ENCODE assay signal across 27 mouse cellular contexts in the genomic region with DNA sequence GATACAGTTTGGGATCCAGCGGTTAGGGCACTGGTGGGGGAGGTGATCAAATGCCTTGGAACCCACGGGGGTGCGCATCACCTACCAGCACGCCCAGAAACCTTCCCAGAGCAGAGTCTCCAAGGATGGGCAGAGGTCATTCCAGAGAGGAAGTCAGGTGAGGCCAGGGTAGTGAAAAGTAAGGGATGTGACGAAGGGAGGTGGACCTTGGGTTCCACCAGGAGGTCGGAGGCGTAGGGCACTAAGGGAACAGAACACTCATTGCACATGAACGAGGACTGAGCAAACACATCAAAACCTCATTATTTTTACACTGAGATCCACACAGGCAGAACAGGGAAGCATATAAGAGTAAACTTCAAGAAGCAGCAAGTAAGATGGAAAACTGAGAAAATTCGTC. TPM values are rescaled to one million over a fixed set of nuclear protein-coding genes. Genes with fewer than 3 reads are reported as not detected.
A peak's percentile ranks its signal among the peaks of the same experiment; 100 is the strongest.
DNase-seq lines count a peak whose midpoint lies in the region; ATAC-seq and TF ChIP-seq lines count a peak whose summit lies in the region.
"Had no signal": no experiment of that assay in that cellular context is flagged by ENCODE, and none has a peak within 500 bp of the region (broad histone marks: within the 10 kb centered on the region; RNA-seq: fewer than 3 reads in every experiment).

No protein-coding gene starts in this region.

- DNase-seq in liver, embryonic 13.5 days: no peak
- no peak for DNase-seq in liver, embryonic 11.5 days (ENCODE audit: low spot score)
- peak; percentile 54 for DNase-seq in midbrain, embryonic 11.5 days (ENCODE audit: low spot score, missing footprints)
- DNase-seq in midbrain, embryonic 10.5 days (ENCODE audit: low spot score): no peak
- no peak for DNase-seq in stomach, postnatal 0 days (ENCODE audit: low spot score)
- DNase-seq: adrenal gland, adult 2 months; adrenal gland, adult 8-10 months; adrenal gland, postnatal 10 days; adrenal gland, postnatal 14 days; adrenal gland, postnatal 25 days; adrenal gland, postnatal 36 days; B cell, adult 2 months; cerebellum, adult 11 months; cerebellum, adult 11-12 months; cerebellum, adult 18-20 months had no signal

- H3K27ac ChIP-seq in liver, embryonic 13.5 days: no peak overlapping the region
- H3K27ac ChIP-seq in liver, embryonic 11.5 days (ENCODE audit: low read depth, low read length): no peak overlapping the region
- H3K27ac ChIP-seq in midbrain, embryonic 11.5 days (ENCODE audit: low read depth, low read length): no peak overlapping the region
- no peak overlapping the region for H3K27ac ChIP-seq in midbrain, embryonic 10.5 days (replicated peaks)
- no peak overlapping the region for H3K27ac ChIP-seq in stomach, postnatal 0 days (replicated peaks)

- no peaks in the 10 kb centered on the region for H3K9me3 ChIP-seq in liver, embryonic 13.5 days (replicated peaks)
- no peaks in the 10 kb centered on the region for H3K9me3 ChIP-seq in liver, embryonic 11.5 days (ENCODE audit: control insufficient read depth, low read length)
- no peaks in the 10 kb centered on the region for H3K9me3 ChIP-seq in midbrain, embryonic 11.5 days (ENCODE audit: control insufficient read depth, low read length)
- no peaks in the 10 kb centered on the region for H3K9me3 ChIP-seq in midbrain, embryonic 10.5 days (replicated peaks)
- no peaks in the 10 kb centered on the region for H3K9me3 ChIP-seq in stomach, postnatal 0 days (ENCODE audit: control insufficient read depth, low read length)

- no peak for TF ChIP-seq CTCF in stomach, postnatal 0 days (IDR thresholded peaks at IDR 0.05; ENCODE audit: low read depth)

- no peak overlapping the region for H3K4me2 ChIP-seq in liver, embryonic 13.5 days
- H3K4me2 ChIP-seq in liver, embryonic 11.5 days: no peak overlapping the region
- no peak overlapping the region for H3K4me2 ChIP-seq in midbrain, embryonic 11.5 days
- no peak overlapping the region for H3K4me2 ChIP-seq in stomach, postnatal 0 days (replicated peaks; ENCODE audit: low read depth)

- H3K36me3 ChIP-seq in liver, embryonic 13.5 days: no peaks in the 10 kb centered on the region
- no peaks in the 10 kb centered on the region for H3K36me3 ChIP-seq in liver, embryonic 11.5 days (ENCODE audit: control insufficient read depth, insufficient read depth, low read length)
- no peaks in the 10 kb centered on the region for H3K36me3 ChIP-seq in midbrain, embryonic 11.5 days (ENCODE audit: control insufficient read depth, insufficient read depth, low read length)
- no peaks in the 10 kb centered on the region for H3K36me3 ChIP-seq in midbrain, embryonic 10.5 days
- H3K36me3 ChIP-seq in stomach, postnatal 0 days (ENCODE audit: control insufficient read depth, insufficient read depth, low read length): no peaks in the 10 kb centered on the region
- H3K36me3 ChIP-seq: G1E had no signal

- peak overlapping the region; percentile 29; the same call in 1 of the 2 replicates for H3K9ac ChIP-seq in liver, embryonic 13.5 days
- no peak overlapping the region for H3K9ac ChIP-seq in liver, embryonic 11.5 days (ENCODE audit: low read depth, low read length)
- H3K9ac ChIP-seq in midbrain, embryonic 11.5 days (ENCODE audit: low read length): no peak overlapping the region
- H3K9ac ChIP-seq in stomach, postnatal 0 days (ENCODE audit: low read length): no peak overlapping the region

- TF ChIP-seq EP300 in stomach, postnatal 0 days (optimal IDR thresholded peaks at IDR 0.05): no peak

- H3K4me1 ChIP-seq in liver, embryonic 13.5 days (replicated peaks): peaks cover 14% of the 10 kb centered on the region
- H3K4me1 ChIP-seq in liver, embryonic 11.5 days (replicated peaks; ENCODE audit: control insufficient read depth, insufficient read depth, low read length): no peaks in the 10 kb centered on the region
- H3K4me1 ChIP-seq in midbrain, embryonic 11.5 days (ENCODE audit: control insufficient read depth, insufficient read depth, low read length): peaks cover 3% of the 10 kb centered on the region; the same call in 1 of the 2 replicates
- peaks cover 10% of the 10 kb centered on the region for H3K4me1 ChIP-seq in midbrain, embryonic 10.5 days
- H3K4me1 ChIP-seq in stomach, postnatal 0 days (replicated peaks; ENCODE audit: control insufficient read depth, insufficient read depth): no peaks in the 10 kb centered on the region

- ATAC-seq in liver, embryonic 13.5 days (ENCODE audit: low read depth): no peak
- no peak for ATAC-seq in liver, embryonic 11.5 days (replicated peaks; ENCODE audit: low FRiP score)
- ATAC-seq in midbrain, embryonic 11.5 days (ENCODE audit: low FRiP score): no peak
- peak; percentile 54; the same call in 1 of the 2 replicates for ATAC-seq in stomach, postnatal 0 days (ENCODE audit: low FRiP score, low TSS enrichment)
- ATAC-seq in erythroid progenitor cell, adult 5-6 weeks (replicated peaks; ENCODE audit: low FRiP score, poor library complexity, severe bottlenecking): no peak
- ATAC-seq: activated CD4-positive, CD25-positive, alpha-beta regulatory T cell, adult 4 months; CD4-positive, CD25-positive, alpha-beta regulatory T cell, adult 4 months; Patski had no signal

- 0 out of 2 replicates have a peak, but pooled peaks cover 4% of the 10 kb centered on the region for H3K27me3 ChIP-seq in liver, embryonic 13.5 days
- 0 out of 2 replicates have a peak, but pooled peaks cover 2% of the 10 kb centered on the region for H3K27me3 ChIP-seq in liver, embryonic 11.5 days (replicated peaks; ENCODE audit: control insufficient read depth, insufficient read depth, low read length)
- H3K27me3 ChIP-seq in midbrain, embryonic 11.5 days (ENCODE audit: control insufficient read depth, insufficient read depth, low read length): no peaks in the 10 kb centered on the region
- no peaks in the 10 kb centered on the region for H3K27me3 ChIP-seq in midbrain, embryonic 10.5 days (ENCODE audit: low read depth, poor library complexity, severe bottlenecking)
- H3K27me3 ChIP-seq in stomach, postnatal 0 days (ENCODE audit: control insufficient read depth, insufficient read depth, low read length): no peaks in the 10 kb centered on the region
- H3K27me3 ChIP-seq: Patski had no signal

- no peak overlapping the region for H3K4me3 ChIP-seq in liver, embryonic 13.5 days (replicated peaks)
- H3K4me3 ChIP-seq in liver, embryonic 11.5 days (ENCODE audit: low read depth, low read length): no peak overlapping the region
- H3K4me3 ChIP-seq in midbrain, embryonic 11.5 days (ENCODE audit: low read depth, low read length): no peak overlapping the region
- H3K4me3 ChIP-seq in midbrain, embryonic 10.5 days: no peak overlapping the region
- H3K4me3 ChIP-seq in stomach, postnatal 0 days (ENCODE audit: low read depth, low read length): no peak overlapping the region

- WGBS in liver, embryonic 13.5 days (ENCODE audit: insufficient replicate concordance): 74% methylated on average over 9 of the region's 9 CpGs
- 82% methylated on average over 9 of the region's 9 CpGs for WGBS in liver, embryonic 11.5 days
- 85% methylated on average over 9 of the region's 9 CpGs for WGBS in midbrain, embryonic 11.5 days
- 86% methylated on average over 9 of the region's 9 CpGs for WGBS in midbrain, embryonic 10.5 days
- WGBS in stomach, postnatal 0 days: 76% methylated on average over 9 of the region's 9 CpGs

RNA-seq across cellular contexts. Expression of a gene that starts 6.8 kb away (rescaled TPM):
- polyA plus RNA-seq in liver, embryonic 13.5 days (2015; fragmentation: Nextera tagmentation; extraction: Ambion mirVana): not detected in 2 replicates
- not detected in 2 replicates for polyA plus RNA-seq in liver, embryonic 11.5 days (2014; fragmentation: Nextera tagmentation; extraction: Ambion mirVana)
- polyA plus RNA-seq in midbrain, embryonic 11.5 days (2014; fragmentation: Nextera tagmentation; extraction: Ambion mirVana): not detected in 2 replicates
- polyA plus RNA-seq in midbrain, embryonic 10.5 days (2016; fragmentation: Nextera tagmentation; extraction: Ambion mirVana): not detected in 2 replicates
- not detected in 2 replicates for polyA plus RNA-seq in stomach, postnatal 0 days (2015; fragmentation: Nextera tagmentation; extraction: Ambion mirVana)
- total RNA-seq in erythroid progenitor cell, adult 5-6 weeks (2015; ENCODE audit: low replicate concordance): not detected in 2 replicates
- not detected in 2 replicates for total RNA-seq in erythroid progenitor cell, adult 5-6 weeks (2017; ENCODE audit: low replicate concordance)
- total RNA-seq: adrenal gland, adult 18-20 months; adrenal gland, adult 2 months; adrenal gland, adult 8-10 months; adrenal gland, postnatal 10 days; adrenal gland, postnatal 14 days; adrenal gland, postnatal 25 days; adrenal gland, postnatal 36 days; adrenal gland, postnatal 4 days; CH12.LX; ES-E14; G1E; MEL had no signal
- polyA plus RNA-seq: activated CD4-positive, CD25-positive, alpha-beta regulatory T cell, adult 4 months; adrenal gland, adult 2 months; brain, embryonic 14.5 days; C2C12; G1E; Patski had no signal

RNA-seq across cellular contexts. Expression of a gene that starts 11.6 kb away (rescaled TPM):
- polyA plus RNA-seq in liver, embryonic 13.5 days (2015; fragmentation: Nextera tagmentation; extraction: Ambion mirVana): 50.2 and 58.5 TPM in 2 replicates
- 102 and 116 TPM in 2 replicates for polyA plus RNA-seq in liver, embryonic 11.5 days (2014; fragmentation: Nextera tagmentation; extraction: Ambion mirVana)
- polyA plus RNA-seq in midbrain, embryonic 11.5 days (2014; fragmentation: Nextera tagmentation; extraction: Ambion mirVana): 132 and 134 TPM in 2 replicates
- polyA plus RNA-seq in midbrain, embryonic 10.5 days (2016; fragmentation: Nextera tagmentation; extraction: Ambion mirVana): 131 and 142 TPM in 2 replicates
- 30.9 and 34.1 TPM in 2 replicates for polyA plus RNA-seq in stomach, postnatal 0 days (2015; fragmentation: Nextera tagmentation; extraction: Ambion mirVana)
- total RNA-seq in erythroid progenitor cell, adult 5-6 weeks (2015; ENCODE audit: low replicate concordance): 18.9 and 22.7 TPM in 2 replicates
- total RNA-seq in erythroid progenitor cell, adult 5-6 weeks (2017; ENCODE audit: low replicate concordance): 19.4 and 30.8 TPM in 2 replicates

RNA-seq across cellular contexts. Expression of a gene that starts 49.7 kb away (rescaled TPM):
- polyA plus RNA-seq in liver, embryonic 13.5 days (2015; fragmentation: Nextera tagmentation; extraction: Ambion mirVana): not detected in 2 replicates
- 0.10 TPM in 1 of 2 replicates, not detected in the other for polyA plus RNA-seq in liver, embryonic 11.5 days (2014; fragmentation: Nextera tagmentation; extraction: Ambion mirVana)
- not detected in 2 replicates for polyA plus RNA-seq in midbrain, embryonic 11.5 days (2014; fragmentation: Nextera tagmentation; extraction: Ambion mirVana)
- polyA plus RNA-seq in midbrain, embryonic 10.5 days (2016; fragmentation: Nextera tagmentation; extraction: Ambion mirVana): 0.10 TPM in 1 of 2 replicates, not detected in the other
- 0.07 TPM in 1 of 2 replicates, not detected in the other for polyA plus RNA-seq in stomach, postnatal 0 days (2015; fragmentation: Nextera tagmentation; extraction: Ambion mirVana)
- total RNA-seq in erythroid progenitor cell, adult 5-6 weeks (2015; ENCODE audit: low replicate concordance): not detected in 2 replicates
- total RNA-seq in erythroid progenitor cell, adult 5-6 weeks (2017; ENCODE audit: low replicate concordance): not detected in 2 replicates
- total RNA-seq: adrenal gland, adult 18-20 months; ES-E14; G1E; MEL had no signal
- polyA plus RNA-seq: activated CD4-positive, CD25-positive, alpha-beta regulatory T cell, adult 4 months; CD4-positive, CD25-positive, alpha-beta regulatory T cell, adult 4 months; G1E had no signal
